Mouse (Mus musculus): ENCODE results near the gene Slc16a6.

The Slc16a6 gene

DNA sequence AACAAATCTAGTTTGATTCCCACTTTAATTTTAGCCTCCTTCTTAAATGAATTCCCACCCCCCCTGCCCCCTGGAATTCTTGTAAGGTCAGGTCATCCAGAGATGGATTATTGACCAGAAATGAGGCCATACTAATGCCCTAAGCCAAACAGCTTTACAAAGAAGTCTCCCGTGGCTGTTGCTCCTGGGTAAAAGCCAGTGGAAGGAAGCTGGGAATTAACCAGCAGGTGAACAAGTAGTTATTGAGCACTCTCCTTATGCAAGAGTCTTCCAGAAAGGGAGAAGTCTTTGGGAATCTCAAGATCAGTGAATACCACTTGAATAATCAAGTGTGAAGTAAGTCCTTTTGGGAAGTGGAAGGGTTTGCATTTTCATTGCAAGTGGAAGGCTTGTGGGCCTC is 13.7 kb upstream of the Slc16a6 start:
- DNase-seq (ENCODE audit: low spot score), result no peak

DNA sequence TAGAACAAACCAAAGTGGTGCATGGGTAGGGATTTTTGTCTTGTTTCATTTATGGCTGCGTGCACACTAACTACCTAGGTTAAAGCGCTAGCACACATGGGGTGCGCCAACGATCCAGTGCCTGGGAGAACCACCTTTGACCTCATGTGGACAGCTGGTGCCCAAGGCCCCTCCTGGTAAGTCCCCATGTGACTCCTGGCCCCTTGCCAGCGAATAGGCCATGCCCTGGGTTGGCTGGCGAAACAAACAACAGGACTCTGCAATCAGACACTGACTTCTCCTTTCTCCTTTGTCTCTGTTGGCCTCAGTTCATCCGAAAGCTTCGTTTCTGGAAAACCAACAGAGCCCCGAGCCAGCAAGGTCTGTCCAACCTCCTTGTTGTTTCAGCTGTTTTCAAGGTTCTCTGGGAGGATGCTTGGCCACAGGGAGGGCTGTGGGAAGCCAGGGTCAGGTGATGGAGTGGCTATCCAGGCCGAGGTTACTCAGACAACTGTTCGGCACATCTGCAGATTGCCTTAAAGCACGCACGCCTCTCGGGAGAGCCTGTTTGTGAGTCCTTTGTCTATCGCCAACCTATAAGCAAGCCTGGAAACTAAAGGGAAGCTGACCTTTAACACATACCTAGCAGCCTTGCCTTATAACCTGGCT is 12.1 kb upstream of the Slc16a6 start:
- no peak for DNase-seq (ENCODE audit: low spot score)

DNA sequence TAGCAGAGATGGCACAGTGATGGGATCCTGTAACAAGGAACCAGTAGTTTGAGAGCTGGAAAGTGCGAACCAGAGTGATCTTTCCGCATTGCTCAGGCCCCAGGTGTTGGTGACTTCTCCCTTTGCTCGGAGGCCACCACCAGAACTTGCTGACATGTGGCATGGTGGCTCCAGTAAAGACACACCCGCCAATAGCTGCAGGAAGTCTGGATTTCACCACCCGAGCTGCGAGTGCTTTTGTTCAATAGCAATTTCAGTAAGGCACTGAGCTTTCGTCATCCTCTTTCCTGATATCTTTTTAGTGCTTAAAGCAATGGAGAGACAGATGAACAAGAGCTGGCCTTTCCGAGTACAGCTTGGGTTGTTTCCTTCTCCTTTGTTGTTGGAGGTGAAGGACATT is 7.0 kb upstream of the Slc16a6 start:
- DNase-seq (ENCODE audit: low spot score), result no peak

DNA sequence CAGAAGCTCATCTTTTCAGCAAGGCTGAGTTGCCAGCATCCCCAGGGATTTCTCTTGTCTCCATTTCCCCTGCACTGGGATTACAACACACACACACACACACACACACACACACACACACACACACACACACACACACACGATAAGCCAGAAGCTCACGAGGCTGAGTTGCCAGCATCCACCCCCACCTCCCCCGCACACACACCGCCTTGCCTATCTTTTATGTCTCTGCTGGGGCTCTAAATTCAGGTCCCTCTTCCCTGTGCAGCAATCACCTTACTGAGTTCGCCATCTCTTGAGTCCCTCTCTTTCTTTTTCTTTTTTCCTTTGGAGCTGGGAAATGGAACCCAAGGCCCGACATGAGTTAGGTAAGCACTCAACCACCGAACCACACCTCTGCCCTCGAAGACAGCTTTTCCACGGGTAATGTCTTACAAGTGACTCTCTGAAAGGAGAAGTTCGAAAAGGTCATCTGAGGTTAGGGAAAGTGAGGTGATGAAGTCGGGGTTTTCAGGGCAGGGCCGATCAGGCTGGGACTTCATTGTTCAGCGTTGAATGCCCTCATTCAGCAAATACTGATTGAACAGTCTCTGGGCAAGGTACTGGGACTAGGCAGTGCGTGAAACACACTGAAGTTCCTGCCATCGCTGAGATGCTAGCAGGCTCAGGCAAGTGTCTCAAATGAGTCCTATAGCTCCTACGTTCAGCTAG is 6.3 kb upstream of the Slc16a6 start:
- no peak for DNase-seq (ENCODE audit: low spot score)

DNA sequence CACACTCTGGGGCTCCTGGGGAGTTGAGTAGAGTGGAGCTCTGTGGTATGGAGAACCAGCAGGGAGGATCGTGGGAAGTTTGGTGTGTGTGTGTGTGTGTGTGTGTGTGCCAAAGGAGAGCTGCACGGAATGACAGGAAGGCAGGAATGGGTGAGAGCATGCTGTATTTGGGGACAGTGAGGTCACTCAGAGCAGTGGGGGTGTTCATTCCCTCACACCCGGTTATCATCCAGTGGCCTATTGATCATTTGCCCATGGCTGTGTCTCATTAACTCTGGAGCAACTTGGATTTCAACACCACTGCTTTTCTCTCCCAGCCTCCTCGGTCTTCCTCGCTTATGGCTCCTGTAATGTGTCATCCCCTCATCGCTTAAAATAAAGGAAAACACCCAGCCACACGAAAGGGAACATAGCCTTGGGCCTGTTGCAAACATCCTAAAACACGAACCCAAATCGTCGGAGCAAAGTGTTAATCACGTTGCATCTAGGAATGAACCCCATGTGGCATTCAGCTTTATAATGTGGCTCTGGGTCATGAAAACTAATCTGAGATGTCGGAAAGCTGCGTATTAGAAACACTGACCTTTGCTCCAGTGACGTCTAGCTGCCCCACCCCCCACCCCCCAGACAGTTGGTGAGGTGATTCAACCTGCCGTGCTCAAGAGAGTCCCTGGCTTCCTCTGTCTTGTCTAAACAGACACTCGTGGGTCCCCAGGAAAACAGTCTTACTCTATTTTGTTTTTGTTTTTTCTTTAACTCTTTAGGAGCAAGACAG is 4.4 kb upstream of the Slc16a6 start:
- DNase-seq (ENCODE audit: low spot score), result no peak

DNA sequence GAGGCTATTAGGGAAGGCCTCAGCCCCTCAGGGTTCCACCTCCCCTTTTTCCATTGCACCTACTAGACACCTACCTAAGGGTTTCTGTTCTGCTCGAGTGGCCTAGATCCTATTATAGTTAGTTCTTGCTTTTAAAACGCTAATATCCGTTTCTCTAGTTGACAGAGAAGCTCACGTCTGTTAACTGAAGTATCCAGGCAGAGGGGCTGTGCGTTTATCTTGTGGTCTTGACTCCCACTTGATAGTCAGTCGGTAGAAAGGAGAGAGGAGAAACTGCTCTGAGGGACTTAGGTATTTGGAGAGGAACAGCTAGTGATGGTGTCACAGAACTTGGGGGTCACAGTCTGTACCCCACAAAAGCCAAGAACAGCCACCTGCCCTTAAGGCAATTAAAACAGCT is 3.3 kb upstream of the Slc16a6 start:
- no peak for DNase-seq (ENCODE audit: low spot score)

DNA sequence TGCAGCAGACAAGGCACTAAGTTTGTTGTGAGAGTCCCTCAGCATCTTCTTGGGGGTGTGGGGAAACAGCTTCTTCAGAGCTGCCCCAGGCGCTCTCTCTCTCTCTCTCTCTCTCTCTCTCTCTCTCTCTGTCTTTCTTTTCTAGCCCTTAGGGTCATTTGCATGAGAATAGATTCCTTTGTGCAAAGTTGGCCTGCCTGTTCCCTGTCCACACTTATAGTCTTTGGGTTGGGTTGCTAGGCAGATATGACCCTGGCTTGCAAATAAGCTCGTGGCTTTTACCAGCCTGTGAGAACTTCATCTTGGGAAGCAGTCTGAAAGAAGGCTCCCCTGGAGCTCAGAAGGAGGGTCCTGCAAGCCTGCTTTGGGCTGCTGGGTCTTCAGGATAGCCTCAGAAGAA is 2.8 kb upstream of the Slc16a6 start:
- no peak for DNase-seq (ENCODE audit: low spot score)

DNA sequence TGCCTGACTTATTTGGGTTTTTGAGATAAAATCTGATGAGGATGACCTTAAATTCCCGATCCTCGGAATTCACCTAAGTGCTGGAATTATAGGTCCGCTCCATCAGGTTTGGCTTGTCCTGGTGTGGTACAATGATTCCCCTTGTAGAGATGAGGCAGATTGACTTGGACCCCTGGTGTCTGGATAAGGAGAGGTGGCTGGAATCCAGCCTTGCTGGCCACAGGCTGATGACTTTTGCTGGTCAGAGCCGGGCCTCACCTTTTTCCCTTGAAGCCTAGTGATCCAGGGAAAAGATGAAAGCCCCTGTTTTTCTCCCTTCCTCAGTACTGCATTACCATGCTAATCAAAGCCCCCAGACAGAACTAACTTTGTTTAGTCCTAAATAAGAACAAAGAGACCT is 2.3 kb upstream of the Slc16a6 start:
- no peak for DNase-seq (ENCODE audit: low spot score)

DNA sequence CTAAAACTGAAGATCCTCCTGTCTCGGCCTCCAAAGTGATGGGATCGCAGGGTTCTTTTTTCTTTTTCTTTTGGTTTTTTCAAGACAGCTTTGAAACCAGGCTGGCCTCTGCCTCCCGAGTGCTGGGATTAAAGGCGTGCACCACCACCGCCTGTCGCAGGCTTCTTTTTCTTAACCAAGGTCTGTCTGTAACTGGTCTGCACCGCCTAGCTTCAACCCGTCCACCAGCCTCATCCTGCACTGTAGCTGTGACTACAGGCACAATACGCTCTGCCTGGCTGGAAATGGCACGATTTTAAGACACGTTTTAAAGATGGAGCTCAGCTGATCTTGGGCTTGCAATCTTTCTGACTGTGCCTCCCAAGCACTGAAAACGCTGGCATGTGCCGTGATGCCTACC is 1.4 kb upstream of the Slc16a6 start:
- DNase-seq (ENCODE audit: low spot score), result no peak

DNA sequence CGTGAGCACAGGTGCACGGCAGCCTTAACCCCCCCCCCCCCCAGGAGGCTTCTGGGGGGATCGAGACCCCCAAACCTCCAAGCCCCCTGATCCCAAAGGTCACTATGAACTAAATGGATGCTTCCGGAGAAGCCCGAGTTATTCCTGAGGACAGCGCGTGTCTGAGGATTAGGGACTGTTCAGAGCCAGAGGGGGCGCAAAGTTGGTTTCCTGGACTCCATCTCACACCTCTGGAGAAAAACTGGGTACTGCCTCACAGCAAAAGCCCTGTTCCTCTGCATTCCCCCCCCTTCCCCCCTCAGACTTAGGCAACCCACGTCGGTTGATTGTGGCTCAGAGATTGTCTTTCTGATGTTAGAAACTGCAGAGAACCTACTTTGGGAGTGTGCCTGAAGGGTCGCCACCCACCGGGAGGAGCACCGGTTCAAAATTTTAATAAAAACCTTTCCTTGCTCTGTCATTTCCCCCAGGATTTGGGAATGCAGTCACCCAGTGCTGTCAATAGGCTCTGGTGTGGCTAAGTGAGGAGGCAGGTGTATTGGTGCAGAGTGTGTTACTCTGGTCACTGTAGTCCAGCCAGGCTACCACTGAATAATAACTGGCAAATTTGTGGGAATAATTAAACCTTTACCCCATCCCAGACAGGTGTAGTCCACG is 816 bp upstream of the Slc16a6 start:
- no peak for DNase-seq (ENCODE audit: low spot score)

DNA sequence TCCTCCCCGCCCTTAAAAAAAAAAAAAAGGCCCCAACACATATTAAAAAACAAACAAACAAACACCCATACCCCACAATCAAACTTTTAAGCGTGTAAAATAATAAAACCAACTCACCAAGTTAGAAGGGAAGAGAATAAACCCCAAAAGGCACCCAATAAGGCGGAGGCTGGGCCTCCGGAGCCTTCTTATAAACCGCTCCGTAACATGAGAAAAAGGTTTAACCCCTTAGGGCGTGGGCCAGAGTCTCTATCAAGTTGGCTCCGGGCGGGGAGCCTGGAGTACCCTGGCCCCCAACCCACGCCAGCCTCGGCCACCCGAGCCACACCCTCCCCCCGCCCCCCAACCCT is 602 bp downstream of the Slc16a6 start:
- DNase-seq (ENCODE audit: low spot score), result no peak

DNA sequence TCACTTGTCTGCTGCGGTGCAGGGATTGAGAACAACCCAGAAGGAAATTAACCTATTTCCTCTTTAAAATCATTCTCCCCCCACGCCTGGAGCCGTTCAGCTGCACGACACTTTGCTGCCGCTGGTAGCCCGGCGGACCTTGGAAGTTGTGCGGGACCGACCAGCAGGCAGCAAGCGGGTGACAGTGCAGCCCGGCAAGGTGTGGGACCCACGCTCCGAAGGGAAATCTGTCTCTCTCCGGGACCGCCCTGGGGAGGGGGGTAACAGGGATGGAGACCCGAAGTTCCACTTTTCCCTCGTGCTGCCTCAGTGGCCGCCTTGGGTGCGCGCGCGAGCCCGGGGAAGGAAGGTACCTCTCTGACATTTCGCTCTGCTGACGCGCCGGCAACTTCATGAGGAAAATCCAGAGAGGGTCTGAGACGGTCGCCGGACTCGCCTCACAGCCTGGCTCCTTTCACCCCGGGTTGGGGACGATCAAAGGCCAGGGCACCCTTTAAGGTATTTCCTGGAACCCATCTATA is 1.2 kb downstream of the Slc16a6 start:
- DNase-seq (ENCODE audit: low spot score), result peak; percentile 13

DNA sequence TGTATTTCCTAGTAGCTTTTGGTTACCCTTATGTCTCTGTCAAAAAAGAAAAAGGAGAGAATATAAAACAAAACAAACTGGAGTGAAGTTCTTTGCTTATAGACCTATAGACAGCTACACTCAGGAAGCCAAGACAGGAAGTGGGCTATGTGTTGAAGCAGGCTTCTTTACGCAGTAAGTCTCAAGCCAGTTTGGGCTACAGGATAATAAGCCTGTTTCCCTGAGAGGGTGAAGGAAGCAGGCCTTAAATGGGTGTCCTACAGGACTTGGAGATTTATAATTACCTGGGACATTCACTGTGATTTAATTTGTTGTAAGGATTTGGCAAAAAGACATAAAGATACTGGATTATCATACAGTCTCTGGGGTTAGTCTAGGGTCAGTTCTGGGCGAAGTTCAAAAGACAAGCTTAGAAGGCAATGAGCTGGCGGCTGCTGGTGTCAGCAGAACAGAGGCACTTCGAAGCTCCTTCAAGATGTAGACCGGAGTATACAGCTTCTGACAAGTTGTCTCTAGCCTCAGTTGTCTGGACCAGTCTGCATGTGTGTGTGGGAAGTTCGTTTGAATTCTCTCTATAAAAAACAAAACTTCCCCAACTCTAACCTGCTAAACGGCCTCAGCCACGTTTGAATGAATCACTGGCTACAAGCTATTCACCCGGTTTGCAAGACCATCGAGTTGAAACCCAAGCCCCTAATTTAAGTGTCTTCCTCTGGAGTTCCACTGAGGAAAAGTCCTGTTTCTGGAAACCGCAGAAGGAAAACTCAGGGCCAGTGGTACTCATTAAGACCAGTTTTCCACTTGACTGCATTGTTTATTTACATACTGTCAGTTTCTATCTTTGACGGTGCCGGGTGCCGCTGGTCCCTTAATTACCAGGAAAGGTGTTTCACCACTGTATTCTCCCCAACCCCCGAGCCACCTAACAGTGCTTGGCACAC is 2.2 kb downstream of the Slc16a6 start:
- DNase-seq (ENCODE audit: low spot score), result no peak

DNA sequence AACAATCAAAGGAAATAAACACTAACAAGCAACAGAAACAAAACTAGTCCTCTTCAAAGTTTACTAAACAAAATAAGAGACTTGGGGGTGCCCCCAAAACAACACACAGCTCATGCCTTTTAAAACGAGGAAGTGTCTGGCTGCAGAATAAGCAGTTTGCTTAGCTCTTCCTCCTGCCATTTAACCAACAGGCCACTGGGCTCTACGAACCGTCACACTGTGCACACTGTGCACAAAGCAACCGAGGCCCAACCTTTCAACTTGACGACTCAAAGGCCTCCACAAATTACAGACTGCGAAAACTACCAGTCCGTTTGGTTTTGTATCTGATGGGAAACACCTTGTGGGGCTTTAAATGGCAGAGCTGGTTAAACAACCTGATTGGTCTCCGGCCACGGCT is 3.2 kb downstream of the Slc16a6 start:
- DNase-seq (ENCODE audit: low spot score), result no peak

DNA sequence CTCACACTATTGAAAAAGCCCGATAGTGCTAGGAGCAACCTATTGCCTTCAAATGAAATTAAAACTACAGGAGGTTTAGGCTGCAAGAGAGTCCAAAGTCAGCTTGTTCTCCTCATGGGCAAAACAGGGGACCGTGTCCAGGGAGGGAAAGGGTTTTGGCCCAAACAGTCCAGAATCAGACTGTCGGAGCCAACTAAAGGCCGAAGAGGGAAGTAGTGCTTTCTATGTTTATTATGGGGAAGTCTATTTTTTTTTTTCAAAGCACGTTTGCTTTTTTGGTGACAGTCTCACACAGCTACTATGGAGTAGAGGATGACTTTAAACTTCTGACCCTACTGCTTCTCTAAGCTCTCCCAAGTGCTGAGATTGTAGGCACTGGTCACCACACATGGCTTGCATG is 5.3 kb downstream of the Slc16a6 start:
- no peak for DNase-seq (ENCODE audit: low spot score)

DNA sequence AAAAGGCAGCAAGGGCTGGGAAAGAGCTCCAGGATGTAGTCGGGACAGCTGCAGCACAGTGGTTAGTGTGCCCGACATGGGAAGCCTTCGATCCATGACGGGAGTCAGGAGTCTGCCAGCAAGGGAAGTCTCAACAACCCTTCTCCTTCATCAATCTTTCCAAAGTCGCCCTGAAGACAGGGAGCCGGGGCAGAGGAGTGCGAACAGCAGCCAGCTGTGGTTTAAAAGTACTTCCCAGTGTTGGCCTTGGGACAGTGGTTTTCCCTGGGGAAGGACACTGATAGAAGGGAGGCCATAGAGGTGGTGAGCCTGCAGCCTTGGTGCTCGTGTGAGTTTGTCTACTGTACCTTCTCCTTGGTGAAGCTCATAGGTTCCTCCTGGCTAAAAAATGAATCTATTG is 6.4 kb downstream of the Slc16a6 start:
- DNase-seq (ENCODE audit: low spot score), result no peak

DNA sequence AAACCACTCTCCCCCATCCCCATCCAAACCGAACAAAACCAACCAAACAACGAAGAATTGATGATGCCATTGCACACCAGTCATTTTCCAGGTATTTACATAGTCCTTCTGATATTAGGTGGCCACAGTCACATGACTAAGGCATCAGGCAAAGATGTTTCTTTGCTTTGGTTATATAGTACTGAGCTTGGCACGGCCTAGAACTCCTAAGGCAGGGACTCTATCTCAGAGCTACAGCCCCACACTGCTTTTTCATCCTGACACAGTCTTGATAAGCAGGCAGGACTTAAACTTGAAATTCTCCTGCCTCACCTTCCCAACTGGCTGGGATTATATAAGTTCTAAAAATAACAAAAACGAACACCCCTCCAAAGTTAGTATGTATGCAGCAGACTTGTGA is 8.3 kb downstream of the Slc16a6 start:
- no peak for DNase-seq (ENCODE audit: low spot score)

DNA sequence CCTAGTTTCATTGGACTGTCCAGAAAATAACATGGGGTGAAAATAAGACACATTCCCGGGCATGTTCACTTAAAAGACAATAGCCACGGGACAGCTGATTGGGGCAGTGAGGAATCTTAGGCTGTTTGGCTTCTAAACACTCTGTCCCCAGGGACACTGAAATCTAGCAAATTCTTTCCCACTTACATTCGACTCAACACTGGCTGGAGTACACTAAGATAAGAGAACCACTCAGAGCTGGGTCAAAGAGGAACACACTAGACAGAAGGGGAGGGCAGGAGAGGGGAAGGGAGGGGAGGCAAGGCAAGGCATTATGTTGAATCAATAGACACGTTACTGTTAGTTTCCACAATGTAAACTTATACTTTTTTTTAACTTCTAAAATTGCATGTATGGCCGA is 12.8 kb downstream of the Slc16a6 start:
- DNase-seq (ENCODE audit: low spot score), result no peak

DNA sequence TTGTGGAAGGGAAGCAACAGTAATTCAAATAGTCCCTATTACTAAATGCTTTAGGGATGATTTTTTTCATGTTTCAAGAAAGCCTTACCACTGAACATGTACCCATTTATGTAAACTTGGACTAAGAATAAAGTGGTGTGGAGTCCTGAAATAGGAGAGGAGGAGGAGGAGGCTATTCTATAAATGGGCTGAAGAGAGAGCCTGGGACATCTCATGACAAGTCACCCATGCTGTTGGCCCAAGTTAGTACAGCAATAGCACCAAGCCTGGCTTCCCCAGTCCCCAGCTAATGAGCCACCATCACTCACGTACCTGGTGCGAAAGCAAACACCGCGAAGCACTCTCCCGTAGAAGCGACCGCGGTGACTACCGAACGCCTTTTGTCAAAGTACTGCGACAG is 15.2 kb downstream of the Slc16a6 start:
- DNase-seq (ENCODE audit: low spot score), result no peak

DNA sequence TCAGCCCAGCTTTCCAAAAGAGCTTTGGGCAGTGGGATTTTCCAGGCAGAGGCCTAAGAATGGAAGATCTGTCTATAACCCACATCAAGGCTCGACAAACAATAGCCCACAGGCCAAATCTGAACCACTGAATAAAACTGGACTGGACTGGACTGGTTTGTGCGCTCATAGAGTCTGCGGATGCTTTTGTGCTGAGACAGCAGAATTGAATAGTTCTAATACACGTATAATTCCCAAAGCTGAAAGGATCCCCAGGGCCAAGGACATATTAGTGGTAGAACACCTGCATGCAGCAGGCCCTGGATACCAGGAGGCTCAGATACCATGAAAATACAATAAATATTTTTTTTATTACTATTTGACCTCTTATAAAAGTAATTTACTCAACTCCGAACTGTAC is 17.1 kb downstream of the Slc16a6 start:
- no peak for DNase-seq (ENCODE audit: low spot score)

DNA sequence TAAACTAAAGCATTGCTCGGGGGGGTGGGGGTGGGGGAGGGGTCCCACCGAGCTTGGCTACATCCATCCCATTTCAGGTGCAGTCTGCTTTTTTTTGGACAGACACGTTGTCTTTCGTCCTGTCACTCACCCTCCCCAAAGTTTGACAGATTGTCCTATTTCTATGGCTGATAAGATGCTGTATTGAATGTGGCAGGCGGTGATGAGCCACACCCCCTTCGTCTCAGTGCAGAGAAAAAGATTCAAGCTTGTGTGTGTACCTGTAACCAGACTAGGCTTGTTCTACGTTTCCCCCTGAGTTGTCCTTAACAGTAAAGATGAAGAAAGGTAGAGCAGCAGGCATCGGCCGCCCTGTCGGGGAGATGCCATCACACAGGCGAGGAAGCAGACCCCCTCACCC is 22.2 kb downstream of the Slc16a6 start:
- no peak for DNase-seq (ENCODE audit: low spot score)

Data from ovary, postnatal 14 days (tissue).